Mouse (Mus musculus) T-helper 1 cell (primary cell): ENCODE results near the gene Rrp8.

ENCODE experiments used
- in situ Hi-C: fragments of 300-600 bp; cut with MboI, MseI; formaldehyde crosslinking; loops from one replicate; pipeline ENCODE4 v1.15.1; 2025; ENCODE audit warnings: high pct_unique_total_duplicates

Gene Rrp8

GRCm38 (mm10) chr7:105736911-105737521 is at the start of gene Rrp8:
Gene Rrp8, minus strand, starts transcription at chr7:105737385.
- in situ Hi-C loops, result loop anchor here (5.0 kb wide), 2 partner anchors 75 to 100 kb away; partner anchors contain the start of gene Mrpl17

- in situ Hi-C loops, result no loop called here
Measured at GRCm38 (mm10) chr7:105786506-105787284, 49.5 kb upstream of the Rrp8 start.

- in situ Hi-C loops, result no loop called here
Measured at GRCm38 (mm10) chr7:105784556-105784955, 47.4 kb upstream of the Rrp8 start.

GRCm38 (mm10) chr7:105783861-105784260 is 46.7 kb upstream of the Rrp8 start:
- in situ Hi-C loops, result no loop called here

GRCm38 (mm10) chr7:105778553-105779265 is 41.5 kb upstream of the Rrp8 start:
- in situ Hi-C loops, result no loop called here

- in situ Hi-C loops, result no loop called here
Measured at GRCm38 (mm10) chr7:105777797-105778552, 40.8 kb upstream of the Rrp8 start.

- in situ Hi-C loops, result no loop called here
Measured at GRCm38 (mm10) chr7:105777316-105777715, 40.1 kb upstream of the Rrp8 start.

- in situ Hi-C loops, result no loop called here
Measured at GRCm38 (mm10) chr7:105776026-105776425, 38.8 kb upstream of the Rrp8 start.

- in situ Hi-C loops, result no loop called here
Measured at GRCm38 (mm10) chr7:105774661-105775060, 37.5 kb upstream of the Rrp8 start.

GRCm38 (mm10) chr7:105773041-105773440 is 35.9 kb upstream of the Rrp8 start:
- in situ Hi-C loops, result no loop called here

- in situ Hi-C loops, result no loop called here
Measured at GRCm38 (mm10) chr7:105772331-105772730, 35.1 kb upstream of the Rrp8 start.

GRCm38 (mm10) chr7:105769959-105770358 is 32.8 kb upstream of the Rrp8 start:
- in situ Hi-C loops, result no loop called here

GRCm38 (mm10) chr7:105767729-105768165 is 30.6 kb upstream of the Rrp8 start:
- in situ Hi-C loops, result no loop called here

- in situ Hi-C loops, result no loop called here
Measured at GRCm38 (mm10) chr7:105764331-105764730, 27.1 kb upstream of the Rrp8 start.

GRCm38 (mm10) chr7:105762517-105763270 is 25.5 kb upstream of the Rrp8 start:
- in situ Hi-C loops, result no loop called here

GRCm38 (mm10) chr7:105761813-105762484 is 24.8 kb upstream of the Rrp8 start:
- in situ Hi-C loops, result no loop called here

- in situ Hi-C loops, result no loop called here
Measured at GRCm38 (mm10) chr7:105753281-105753680, 16.1 kb upstream of the Rrp8 start.

- in situ Hi-C loops, result no loop called here
Measured at GRCm38 (mm10) chr7:105752716-105753115, 15.5 kb upstream of the Rrp8 start.

GRCm38 (mm10) chr7:105751491-105752433 is 14.6 kb upstream of the Rrp8 start, which contains the start of gene Tpp1:
Gene Tpp1, minus strand, starts transcription at chr7:105752235.
- in situ Hi-C loops, result no loop called here
